Mouse (Mus musculus) lung, postnatal 0 days (tissue): ENCODE results near the gene Acvr1.
A peak's percentile ranks its signal among the peaks of the same experiment; 100 is the strongest.

Source experiments
- CTCF ChIP-seq: IDR thresholded peaks from 2 replicates; pipeline ENCODE4 v1.5.1; 2016; ENCODE audit warnings: antibody characterized with exemption, mild to moderate bottlenecking
- EP300 ChIP-seq: IDR thresholded peaks from 2 replicates; pipeline ENCODE4 v1.6.1; 2016; ENCODE audit warnings: antibody characterized with exemption, mild to moderate bottlenecking, control low read depth

DNA sequence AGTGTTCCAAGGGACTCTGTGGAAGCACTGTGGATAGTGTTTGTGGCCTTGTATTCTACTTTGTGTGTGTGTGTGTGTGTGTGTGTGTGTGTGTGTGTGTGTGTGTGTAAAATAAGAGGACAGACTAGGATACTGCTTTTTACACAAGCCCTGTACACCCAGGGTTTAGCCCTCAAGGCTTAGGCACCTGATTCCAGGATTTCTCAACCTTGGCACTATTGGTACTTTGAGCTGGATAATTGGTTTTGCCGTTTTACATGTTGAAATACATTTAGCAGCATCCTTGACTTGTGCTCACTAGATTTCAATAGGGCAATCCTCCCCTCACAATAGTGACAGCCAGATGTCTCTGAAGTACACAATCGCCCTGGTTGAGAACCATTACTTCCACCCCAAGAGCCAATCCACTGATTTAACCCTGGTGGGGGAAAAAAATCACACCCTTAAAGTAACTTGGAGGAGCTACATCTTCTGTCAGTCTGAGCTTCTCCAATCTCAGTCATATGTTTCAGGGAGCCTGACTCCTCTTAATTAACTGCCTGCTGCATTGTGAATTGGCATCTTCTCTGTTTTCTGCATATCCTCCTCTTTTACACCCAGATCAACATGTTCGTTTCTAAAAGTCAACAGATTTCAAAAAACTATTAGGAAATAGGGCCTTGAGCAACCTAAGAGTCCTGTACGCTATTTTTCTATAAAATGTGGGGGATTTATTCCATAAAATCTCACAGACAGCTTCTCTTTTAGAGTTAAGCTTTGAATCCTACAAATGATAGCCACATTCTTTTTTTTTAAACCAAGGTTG, 2.1 kb upstream of the Acvr1 start:
- TF ChIP-seq CTCF (no peak), EP300 (0 out of 2 replicates have a peak, but pooled peaks have one; percentile 28)
